Mouse (Mus musculus) CD4-positive helper T cell, adult 2 months (primary cell): ENCODE results near the gene Sfi1.
"Not testable (repeated sequence)": the region's sequence is repeated elsewhere in the genome, so short reads cannot be mapped to it uniquely, and the experiment has no call there.

Experiments
- DNase-seq: peaks from one replicate; pipeline ENCODE4 v3.0.0-alpha.2; 2012; ENCODE audit warnings: low read depth, missing footprints, low spot score

Gene Sfi1

DNA sequence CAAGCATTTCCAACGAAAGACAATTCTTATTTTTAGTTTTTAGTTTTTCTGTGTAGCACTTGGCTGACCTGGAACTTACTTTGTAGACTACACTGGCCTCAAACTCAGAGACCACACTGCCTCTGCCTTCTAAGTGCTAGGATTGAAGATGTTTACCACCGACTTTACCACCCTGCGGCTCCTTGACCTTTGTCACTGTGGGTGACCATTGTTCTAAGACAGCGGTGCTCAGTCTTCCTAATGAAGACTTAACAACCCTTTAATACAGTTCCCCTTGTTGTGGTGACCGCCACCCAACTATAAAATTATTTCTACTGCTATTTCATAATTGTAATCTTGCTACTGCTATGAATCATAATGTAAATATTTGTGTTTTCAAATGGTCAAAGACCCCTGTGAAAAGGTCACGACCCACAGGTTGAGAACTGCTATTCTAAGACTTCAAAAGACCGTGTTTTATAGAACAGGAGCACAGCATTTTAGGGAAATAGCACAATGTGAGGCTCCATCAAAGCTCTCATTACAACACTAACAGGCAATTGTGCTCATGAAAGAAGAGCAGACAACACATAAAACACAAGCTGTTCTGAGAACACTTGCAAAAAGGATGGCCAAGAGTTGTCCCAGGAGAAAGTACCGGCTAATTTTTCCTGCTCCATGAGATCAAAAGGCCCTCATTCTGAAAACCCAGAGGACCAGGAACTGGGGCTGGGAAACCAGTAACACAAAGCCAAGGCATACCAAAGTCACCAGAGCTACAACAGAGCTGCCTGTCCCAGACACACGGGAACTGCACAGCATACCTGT lies 47.7 kb downstream of the Sfi1 start:
- not testable (repeated sequence) for DNase-seq

DNA sequence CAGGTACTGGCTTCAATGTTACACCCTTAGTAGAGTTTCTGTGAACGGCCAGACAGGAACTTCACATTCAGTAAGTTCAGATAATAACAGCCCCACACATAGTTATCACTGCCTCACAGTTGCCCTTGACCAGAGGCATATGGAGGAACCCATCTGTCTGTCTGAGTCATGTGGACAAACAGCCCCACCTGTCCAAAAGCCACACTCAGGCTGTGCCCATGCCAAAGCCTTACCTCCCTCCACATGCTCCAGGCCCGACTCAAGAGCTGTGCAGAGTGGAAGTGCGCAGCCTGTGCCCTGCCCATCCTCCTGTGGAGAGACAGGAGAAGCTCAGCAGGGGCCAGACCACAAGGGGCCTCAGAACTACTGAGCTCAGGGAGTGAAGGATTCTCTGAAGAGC lies 49.3 kb downstream of the Sfi1 start:
- not testable (repeated sequence) for DNase-seq

DNA sequence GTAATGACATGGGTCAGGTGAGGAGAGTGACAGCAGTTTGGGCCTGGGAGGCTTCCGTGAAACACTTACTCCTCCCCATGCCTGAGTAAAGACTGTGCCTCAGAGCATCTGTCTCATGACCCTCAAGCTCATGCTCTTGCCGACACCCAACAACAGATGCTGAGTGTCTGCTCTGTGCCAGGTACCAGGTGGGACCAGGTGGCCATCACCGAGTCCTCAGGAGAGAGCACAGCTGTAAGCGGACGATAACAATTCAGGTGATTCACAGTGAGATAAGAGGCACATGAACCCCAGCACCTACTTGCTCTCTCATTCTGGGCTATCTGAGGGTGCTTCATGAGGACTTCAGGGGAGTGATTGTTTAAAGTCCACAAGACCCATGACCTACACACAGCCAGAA lies 50.9 kb downstream of the Sfi1 start:
- not testable (repeated sequence) for DNase-seq

DNA sequence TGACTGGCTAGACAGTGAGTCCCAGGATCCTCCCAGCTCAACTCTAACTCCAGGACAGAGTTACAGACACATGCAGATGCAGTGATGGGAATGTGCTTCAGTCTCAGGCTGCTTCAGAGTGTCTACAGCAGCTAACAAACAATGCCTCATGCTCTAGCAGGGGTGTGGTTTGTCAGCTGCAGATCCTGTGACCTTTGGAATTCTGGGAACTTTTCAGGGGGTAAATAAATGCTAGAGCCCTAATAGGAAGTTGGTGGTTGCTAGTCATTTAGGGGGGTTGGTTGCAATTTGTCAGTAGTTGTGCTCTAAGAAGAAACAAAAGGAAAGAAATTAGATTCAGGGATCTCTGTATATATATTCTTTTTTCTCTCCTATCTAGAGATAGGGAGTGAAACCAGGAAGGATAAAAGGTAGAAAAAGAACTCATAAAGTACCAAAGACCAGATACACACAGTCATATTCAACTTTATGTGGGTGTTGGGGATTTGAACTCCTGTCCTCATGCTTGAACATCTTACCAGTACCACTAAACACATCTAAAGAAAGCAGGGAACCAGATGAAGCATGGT lies 52.2 kb downstream of the Sfi1 start:
- not testable (repeated sequence) for DNase-seq

DNA sequence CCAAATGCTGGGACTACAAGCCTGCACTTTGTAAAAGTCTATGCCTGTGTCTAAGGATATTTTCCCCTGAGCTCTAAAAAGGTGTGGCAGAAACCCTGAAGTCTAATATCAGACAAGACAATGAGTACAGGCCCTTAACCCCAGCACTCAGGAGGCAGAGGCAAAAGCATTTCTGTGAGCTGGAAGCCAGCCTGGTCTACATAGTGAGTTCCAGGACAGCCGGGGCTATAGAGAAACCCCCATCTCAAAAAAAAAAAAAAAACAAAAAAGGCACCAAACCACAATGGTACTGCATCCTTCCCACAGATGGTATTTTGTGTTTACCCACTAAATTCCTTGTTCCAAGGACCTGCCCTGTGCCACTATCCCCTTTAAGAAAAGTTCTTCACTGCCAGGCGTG lies 54.9 kb downstream of the Sfi1 start:
- not testable (repeated sequence) for DNase-seq

DNA sequence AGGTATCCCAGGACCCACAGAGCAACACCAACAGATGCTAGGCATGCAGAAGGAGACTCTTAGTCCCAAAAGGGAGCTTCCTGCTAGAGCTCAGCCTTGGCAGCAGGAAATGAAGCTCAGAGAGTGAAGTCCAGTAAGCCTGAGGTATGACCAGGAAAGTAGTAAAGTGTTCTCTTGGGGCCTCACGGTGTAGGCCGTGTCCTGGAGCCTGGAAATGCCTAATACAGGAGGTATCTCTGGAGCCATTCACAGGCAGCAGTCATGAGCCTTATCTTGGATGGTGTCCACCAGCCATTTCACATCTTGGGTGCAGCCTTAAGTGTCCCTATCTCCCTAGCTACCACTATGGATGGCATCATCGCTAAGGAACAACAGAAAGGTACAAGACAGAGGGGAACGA lies 56.0 kb downstream of the Sfi1 start:
- DNase-seq = peak; percentile 42

DNA sequence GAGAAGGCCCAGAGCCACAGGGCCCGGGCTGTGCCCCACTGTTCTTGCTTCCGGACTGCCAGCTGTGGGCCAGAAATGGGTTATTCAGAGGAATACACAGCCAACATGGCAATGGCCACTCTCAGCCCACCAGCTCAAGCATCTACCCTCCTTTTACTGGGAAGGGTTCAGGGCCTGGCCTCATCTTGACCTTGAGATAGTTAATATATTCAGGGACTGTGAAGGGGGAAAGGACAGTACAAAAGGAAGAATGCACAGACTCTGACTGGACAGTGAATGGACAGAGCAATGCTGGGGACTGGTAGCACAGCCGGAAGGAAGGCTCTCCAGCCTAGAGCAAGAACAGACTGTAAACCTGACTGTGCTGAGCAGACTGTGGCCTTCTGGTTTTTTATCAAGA lies 57.3 kb downstream of the Sfi1 start:
- not testable (repeated sequence) for DNase-seq

DNA sequence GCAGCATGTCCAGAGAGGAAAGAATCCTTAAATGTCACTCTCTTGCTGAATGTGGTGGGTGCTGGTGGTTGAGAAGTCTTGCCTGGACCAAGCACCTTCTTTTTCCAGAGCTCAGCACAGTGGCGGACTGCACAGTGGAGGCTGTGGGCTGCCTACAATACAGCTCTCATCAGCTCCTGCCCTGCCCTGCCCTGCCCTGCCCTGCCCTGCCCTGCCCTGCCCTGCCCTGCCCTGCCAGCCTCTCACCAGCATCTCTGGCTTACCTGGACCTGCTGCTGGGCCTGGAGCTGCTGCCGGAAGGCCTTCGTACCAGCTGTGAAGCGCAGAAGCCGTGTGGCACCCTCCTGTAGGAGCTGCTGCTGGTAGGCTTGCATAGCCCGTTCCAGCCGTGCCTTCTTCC lies 57.9 kb downstream of the Sfi1 start:
- not testable (repeated sequence) for DNase-seq

DNA sequence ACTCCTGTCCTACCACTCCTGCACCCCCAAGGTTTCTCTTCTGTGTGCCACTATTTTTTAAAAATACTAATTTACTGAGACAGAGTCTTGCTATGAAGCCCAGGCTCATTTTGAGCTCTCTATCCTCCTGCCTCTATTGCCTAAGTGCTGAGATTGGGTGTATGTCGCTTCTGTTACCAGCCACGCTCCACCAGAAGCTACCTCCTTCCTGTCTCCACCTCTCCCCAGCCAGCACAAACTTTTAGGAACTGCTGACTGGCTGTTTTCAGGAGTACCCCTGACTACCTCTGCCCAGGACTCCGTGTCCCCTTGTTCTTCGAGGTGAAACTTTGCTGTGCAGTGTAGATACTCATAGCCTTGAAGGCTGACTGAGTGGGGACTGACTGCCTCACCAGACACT lies 59.9 kb downstream of the Sfi1 start:
- DNase-seq = not testable (repeated sequence)

DNA sequence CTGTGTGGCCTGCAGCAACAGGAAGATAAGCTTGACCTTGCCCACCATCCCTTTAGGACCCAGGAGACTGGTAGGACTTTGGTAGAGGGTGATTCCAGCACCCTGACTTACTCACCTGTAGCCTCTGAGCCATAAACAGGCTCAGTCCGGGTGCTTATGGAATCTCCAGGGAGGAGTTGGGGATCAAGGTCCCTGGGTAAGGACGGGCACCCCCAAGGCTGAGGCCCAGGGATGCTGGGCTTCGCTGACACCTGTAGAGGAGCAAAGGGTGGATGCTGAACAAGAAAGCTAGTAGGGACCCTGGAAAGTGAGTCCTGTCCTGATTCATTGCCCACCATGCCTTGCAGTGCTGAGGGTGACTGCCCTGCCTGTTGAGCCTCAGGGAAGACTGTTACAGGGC lies 60.3 kb downstream of the Sfi1 start:
- DNase-seq = not testable (repeated sequence)

DNA sequence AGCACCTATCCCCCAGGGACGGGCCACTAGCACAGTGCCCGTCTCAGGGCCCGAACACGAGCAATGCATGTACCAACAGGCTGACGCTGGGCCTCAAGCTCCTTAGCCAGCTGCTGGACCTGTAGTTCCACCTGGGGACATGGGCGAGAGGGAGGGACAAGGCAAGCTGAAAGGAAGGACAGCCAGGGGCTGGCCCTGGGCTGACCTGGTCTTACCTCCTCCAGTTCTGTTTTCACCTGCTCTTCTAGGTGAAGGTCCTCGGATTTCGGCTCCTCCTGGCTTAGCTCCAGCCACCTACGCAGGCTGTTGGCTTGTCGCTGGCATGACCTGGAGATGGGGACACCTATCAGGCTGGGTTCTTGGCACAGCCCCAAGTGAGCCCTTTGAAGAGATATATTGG lies 61.3 kb downstream of the Sfi1 start:
- peak; percentile 39 for DNase-seq

DNA sequence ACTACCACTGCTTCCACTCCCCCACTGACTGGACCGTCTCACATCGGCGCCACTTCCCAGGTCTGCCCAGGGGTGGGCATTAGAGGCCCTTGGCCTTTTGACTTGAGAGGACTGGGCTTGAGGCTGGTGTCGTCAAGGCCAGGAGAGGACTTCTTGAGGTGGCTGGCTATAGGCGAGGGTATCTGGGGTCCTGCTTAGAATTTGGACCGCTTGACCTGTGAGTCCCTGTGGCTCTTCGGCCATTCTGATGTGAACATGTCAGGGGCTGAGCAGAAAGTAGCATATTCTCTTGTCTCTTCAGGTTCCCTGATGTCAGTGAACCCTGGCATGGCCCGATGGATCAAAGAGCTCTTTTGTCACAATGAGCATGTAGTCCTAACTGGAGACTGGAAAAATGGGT lies 63.4 kb downstream of the Sfi1 start:
- peak; percentile 28 for DNase-seq

DNA sequence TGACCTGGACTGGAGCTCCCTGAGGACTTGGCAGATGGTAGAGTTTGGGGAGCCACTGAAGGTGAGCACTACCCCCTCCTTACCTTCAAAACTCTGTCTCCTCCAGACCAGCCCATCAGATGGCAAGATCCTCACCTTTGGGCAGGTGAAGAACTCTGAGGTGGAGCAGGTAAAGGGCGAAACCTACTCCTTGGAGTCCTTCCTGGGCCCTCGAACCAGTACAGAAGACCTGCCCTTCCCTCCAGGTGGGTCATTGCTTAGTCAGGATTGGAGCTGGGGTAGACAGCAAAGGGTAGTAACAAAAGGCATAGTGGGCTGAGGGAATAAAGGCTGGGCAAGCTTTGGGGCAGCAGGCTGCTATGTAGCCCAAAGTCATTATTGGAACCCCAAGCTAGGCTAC lies 64.0 kb downstream of the Sfi1 start:
- not testable (repeated sequence) for DNase-seq

DNA sequence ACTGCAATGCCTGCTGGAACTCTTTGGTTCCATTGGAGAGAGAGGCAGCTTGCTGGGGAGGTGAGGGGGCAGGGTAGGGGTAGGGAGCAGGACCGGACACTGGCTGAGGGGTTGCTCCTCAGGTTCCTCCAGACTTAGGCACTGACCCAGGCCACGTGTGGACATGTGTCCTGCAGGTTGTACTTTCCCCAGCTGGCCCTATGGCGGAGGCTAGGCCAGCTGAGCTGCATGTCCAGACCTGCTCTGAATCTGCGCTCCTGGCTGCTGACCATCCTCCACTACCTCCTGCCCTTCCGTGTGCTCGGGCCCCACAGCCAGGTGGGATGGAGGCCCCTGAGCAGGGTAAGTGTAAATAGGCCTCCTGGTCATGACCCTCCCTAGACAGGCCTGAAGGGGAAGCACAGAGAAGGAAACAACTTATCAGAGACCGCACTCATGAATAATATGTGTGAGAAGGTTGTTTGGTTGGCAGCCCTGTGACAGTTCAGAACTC lies 65.9 kb downstream of the Sfi1 start:
- DNase-seq = peak; percentile 49

DNA sequence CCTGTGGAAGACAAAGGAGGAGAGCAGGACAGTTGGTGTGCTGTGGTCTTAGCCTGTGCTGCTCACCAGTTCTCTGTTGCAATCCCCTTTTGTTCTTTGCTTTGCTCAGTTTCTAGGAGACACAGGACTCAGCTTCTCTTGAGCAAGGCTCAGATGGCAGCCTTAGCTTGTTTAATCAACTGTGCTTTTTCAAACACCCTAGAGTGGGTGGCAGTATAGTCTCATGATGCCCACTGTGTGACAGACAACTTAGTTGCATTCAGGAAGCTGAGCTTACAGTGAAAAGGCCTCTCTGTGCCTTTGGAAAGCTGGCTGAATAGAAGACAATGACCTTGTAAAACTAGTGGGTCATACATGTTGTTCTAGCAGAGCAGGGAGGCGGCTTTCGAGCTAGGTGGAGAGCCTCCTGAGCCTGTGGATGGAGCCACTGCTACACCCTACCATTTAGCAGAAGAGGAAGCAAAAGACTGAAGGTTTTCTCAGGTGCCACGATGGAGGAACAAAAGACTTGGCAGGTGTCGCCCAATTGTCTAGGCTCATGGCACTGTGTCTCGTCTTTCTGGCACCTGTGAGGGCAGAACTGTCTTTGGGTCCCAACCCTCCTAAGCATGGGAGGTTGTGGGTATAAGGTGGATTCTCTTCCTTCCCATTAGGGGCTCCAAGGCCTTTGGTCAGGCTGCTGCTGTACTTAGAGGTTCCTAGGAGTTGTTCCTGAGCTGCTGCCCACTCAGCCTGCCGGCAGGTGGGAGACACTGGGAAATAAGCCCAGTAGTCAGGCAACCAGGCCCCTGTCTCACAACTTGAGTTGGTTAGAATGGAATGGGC lies 66.6 kb downstream of the Sfi1 start:
- not testable (repeated sequence) for DNase-seq

DNA sequence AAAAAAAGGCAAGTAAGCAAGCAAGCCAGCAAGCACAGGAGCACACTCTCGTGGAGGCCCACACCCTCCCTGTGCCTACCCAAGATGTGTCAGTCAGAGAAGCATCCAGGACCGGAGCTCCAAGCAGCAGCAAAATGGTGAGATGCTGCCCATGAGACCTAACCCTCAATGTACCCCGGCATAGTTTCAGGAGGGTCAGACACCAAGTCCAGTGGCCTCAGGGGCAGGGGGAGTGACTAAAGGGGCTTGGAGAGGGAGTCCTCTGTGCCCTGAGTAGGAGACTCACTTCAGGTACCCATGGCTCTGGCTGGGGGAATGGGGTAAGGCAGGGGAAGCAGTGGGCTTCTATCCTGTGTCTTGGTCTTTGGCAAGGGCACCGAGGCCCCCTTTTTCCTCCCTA lies 67.3 kb downstream of the Sfi1 start:
- not testable (repeated sequence) for DNase-seq

DNA sequence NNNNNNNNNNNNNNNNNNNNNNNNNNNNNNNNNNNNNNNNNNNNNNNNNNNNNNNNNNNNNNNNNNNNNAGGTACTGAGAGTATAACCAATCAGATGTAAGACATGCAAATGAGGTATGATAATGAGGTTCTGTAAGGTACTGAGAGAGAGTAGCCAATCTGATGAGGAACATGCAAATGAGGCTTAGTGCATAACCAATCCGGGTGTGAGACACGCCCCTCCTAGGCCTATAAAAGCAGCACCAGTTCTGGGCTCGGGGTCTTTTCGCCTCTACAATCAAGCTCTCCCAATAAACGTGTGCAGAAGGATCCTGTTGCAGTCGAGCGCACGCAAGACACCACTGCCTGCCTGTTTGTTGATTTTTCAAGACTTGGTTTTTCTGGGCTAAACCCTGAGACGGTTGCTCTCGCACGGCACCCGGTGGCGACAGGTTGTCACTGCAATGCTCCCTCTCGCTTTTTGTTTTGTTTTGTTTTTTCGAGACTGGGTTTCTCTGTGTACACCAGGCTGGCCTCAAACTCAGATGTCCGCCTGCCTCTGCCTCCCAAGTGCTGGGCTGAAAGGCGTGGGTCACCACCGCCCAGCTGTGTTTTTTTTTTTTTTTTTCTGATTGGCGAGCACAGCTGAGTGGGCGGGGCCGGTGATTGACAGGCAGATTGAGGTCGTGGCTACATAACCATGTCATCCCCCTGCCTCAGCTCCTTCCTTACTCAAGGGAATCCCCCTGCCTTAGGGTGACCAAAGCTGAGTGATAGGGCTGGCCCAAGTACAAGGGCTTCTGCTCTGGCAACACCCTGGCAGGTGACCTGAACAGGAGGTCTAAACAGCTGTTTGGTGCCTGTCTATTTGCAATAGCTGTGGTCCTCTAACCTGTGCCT lies 68.1 kb downstream of the Sfi1 start:
- peak; percentile 66 for DNase-seq

DNA sequence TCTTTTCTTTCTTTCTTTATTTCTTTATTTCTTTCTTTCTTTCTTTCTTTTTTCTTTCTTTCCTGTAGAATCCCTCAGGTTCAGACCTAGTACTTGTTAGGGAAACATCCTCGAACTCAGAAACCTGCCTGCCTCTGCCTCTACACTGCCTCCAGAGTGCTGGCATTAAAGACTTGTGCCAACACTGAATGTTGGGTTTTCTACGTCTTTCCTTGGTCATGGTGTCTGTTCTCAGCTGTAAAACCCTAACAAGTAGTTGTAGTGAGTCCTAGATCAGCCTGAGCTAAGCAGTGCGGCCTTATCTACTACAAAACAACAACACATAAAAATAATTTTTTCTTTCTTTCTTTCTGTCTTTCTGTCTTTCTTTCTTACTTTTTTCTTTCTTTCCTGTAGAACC lies 78.9 kb downstream of the Sfi1 start:
- no peak for DNase-seq

DNA sequence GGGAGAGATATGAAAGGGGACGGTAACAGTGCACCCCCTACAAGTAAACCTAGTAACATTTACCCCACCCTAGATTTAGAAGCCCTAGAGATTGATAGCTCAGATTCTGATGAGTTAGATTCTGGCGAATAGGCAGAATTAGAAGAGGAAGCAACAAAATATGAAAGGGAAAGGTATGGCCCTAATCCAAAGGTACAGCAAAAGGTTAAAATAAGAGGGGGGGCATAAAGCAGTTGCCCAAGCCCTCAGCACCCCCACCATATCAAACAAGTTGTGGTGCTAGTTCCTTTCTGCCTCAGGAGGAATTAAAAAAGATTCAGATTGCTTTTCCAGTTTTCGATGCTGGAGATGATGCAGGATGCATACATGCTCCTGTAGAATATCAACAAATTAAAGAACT lies 87.1 kb downstream of the Sfi1 start:
- DNase-seq = no peak

DNA sequence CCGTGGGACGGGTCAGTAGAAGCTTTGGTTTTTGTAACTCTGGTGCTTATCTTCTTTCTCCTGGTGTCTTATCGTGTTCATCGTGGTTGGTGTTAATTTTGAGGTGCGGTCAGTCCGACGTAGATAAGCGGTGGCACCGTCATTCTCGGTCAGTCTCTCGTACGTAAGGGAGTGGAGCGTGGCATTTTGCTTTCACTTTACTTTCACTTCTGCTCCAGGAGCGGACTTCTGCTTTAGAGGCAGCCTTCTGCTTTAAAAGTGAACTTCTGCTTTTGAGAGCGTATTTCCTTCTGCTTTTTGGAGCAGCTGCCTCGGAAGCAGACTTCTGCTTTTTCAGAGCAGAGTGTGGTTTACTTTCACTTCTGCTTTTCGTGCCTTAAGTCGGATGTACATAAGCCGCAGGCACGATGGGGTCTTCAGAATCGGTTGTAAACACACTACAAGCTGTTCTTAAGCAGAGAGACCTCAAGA lies 88.0 kb downstream of the Sfi1 start:
- peak; percentile 90 for DNase-seq
